Mouse (Mus musculus): ENCODE data around the gene Sema6b. TPM values are rescaled to one million over a fixed set of nuclear protein-coding genes. Genes with fewer than 3 reads are reported as not detected.

The Sema6b gene
- polyA plus RNA-seq, 1 experiment from 2014 or later = 5.4 TPM

- no peaks in the 10 kb centered on the region for H3K9me3 ChIP-seq
- peak overlapping the region; percentile 76 for H3K4me2 ChIP-seq
- peak overlapping the region; percentile 71 for H3K9ac ChIP-seq
- peak overlapping the region; percentile 92 for H3K27ac ChIP-seq
- peak; percentile 14 for ATAC-seq (ENCODE audit: low FRiP score)
- 9% methylated on average over 21 of the region's 22 CpGs for WGBS
- H3K4me1 ChIP-seq = peaks cover 22% of the 10 kb centered on the region
- peaks cover 38% of the 10 kb centered on the region for H3K36me3 ChIP-seq (replicated peaks)
- peak overlapping the region; percentile 62 for H3K4me3 ChIP-seq (replicated peaks)
- no peaks in the 10 kb centered on the region for H3K27me3 ChIP-seq
These were observed 65.9 kb downstream of the Sema6b start for GRCm38 (mm10) chr17:56074097-56074826.

Small RNAs within 50 kb of the gene (microRNA-seq; reads per million reads assigned to microRNA genes)
- not detected for gene Gm44397

Other genes starting within 250 kb of the Sema6b start
- gene Zfp959, start 248.2 kb downstream of the Sema6b start, polyA plus RNA-seq (2016; fragmentation: Nextera tagmentation; extraction: Ambion mirVana) = 13.2 and 13.5 TPM in 2 replicates
- gene Zfp119b, start 190.8 kb downstream of the Sema6b start, polyA plus RNA-seq (2016; fragmentation: Nextera tagmentation; extraction: Ambion mirVana) = 4.8 and 5.6 TPM in 2 replicates
- 2.3 TPM in 2 replicates for gene Ebi3, start 187.7 kb downstream of the Sema6b start, polyA plus RNA-seq (2016; fragmentation: Nextera tagmentation; extraction: Ambion mirVana)
- 28.0 and 29.1 TPM in 2 replicates for gene Yju2, start 181.2 kb downstream of the Sema6b start, polyA plus RNA-seq (2016; fragmentation: Nextera tagmentation; extraction: Ambion mirVana)
- gene Shd, start 169.9 kb downstream of the Sema6b start, polyA plus RNA-seq (2016; fragmentation: Nextera tagmentation; extraction: Ambion mirVana) = 81.1 and 94.0 TPM in 2 replicates
- 79.7 and 82.4 TPM in 2 replicates for gene Fsd1, start 153.8 kb downstream of the Sema6b start, polyA plus RNA-seq (2016; fragmentation: Nextera tagmentation; extraction: Ambion mirVana)
- gene Stap2, start 134.8 kb downstream of the Sema6b start, polyA plus RNA-seq (2016; fragmentation: Nextera tagmentation; extraction: Ambion mirVana) = 4.2 and 4.6 TPM in 2 replicates
- 184 and 186 TPM in 2 replicates for gene Mpnd, start 134.6 kb downstream of the Sema6b start, polyA plus RNA-seq (2016; fragmentation: Nextera tagmentation; extraction: Ambion mirVana)
- gene Sh3gl1, start 103.7 kb downstream of the Sema6b start, polyA plus RNA-seq (2016; fragmentation: Nextera tagmentation; extraction: Ambion mirVana) = 130 and 135 TPM in 2 replicates
- gene Chaf1a, start 99.9 kb downstream of the Sema6b start, polyA plus RNA-seq (2016; fragmentation: Nextera tagmentation; extraction: Ambion mirVana) = 39.1 and 43.4 TPM in 2 replicates
- gene Ubxn6, start 65.3 kb downstream of the Sema6b start, polyA plus RNA-seq (2016; fragmentation: Nextera tagmentation; extraction: Ambion mirVana) = 49.7 and 50.8 TPM in 2 replicates
- 183 and 188 TPM in 2 replicates for gene Hdgfl2, start 60.7 kb downstream of the Sema6b start, polyA plus RNA-seq (2016; fragmentation: Nextera tagmentation; extraction: Ambion mirVana)
- 0.06 and 0.18 TPM in 2 replicates for gene Plin4, start 30.5 kb downstream of the Sema6b start, polyA plus RNA-seq (2016; fragmentation: Nextera tagmentation; extraction: Ambion mirVana)
- 0.22 TPM in 1 of 2 replicates, not detected in the other for gene Plin5, start 22.7 kb downstream of the Sema6b start, polyA plus RNA-seq (2016; fragmentation: Nextera tagmentation; extraction: Ambion mirVana)
- gene Lrg1, start 18.3 kb downstream of the Sema6b start, polyA plus RNA-seq (2016; fragmentation: Nextera tagmentation; extraction: Ambion mirVana) = 0.18 and 0.27 TPM in 2 replicates
- 7.5 TPM in 2 replicates for gene Tnfaip8l1, start 22.1 kb upstream of the Sema6b start, polyA plus RNA-seq (2016; fragmentation: Nextera tagmentation; extraction: Ambion mirVana)
- 54.5 and 57.3 TPM in 2 replicates for gene Mydgf, start 43.6 kb upstream of the Sema6b start, polyA plus RNA-seq (2016; fragmentation: Nextera tagmentation; extraction: Ambion mirVana)
- 43.4 and 48.6 TPM in 2 replicates for gene Dpp9, start 78.6 kb upstream of the Sema6b start, polyA plus RNA-seq (2016; fragmentation: Nextera tagmentation; extraction: Ambion mirVana)
- gene Fem1a, start 116.5 kb upstream of the Sema6b start, polyA plus RNA-seq (2016; fragmentation: Nextera tagmentation; extraction: Ambion mirVana) = 18.2 and 20.3 TPM in 2 replicates
- gene Ticam1, start 136.4 kb upstream of the Sema6b start, polyA plus RNA-seq (2016; fragmentation: Nextera tagmentation; extraction: Ambion mirVana) = 1.5 and 1.7 TPM in 2 replicates
- 28.6 and 28.8 TPM in 2 replicates for gene Plin3, start 152.5 kb upstream of the Sema6b start, polyA plus RNA-seq (2016; fragmentation: Nextera tagmentation; extraction: Ambion mirVana)
- not detected in 2 replicates for gene Arrdc5, start 159.9 kb upstream of the Sema6b start, polyA plus RNA-seq (2016; fragmentation: Nextera tagmentation; extraction: Ambion mirVana)
- gene Uhrf1, start 163.0 kb upstream of the Sema6b start, polyA plus RNA-seq (2016; fragmentation: Nextera tagmentation; extraction: Ambion mirVana) = 187 and 198 TPM in 2 replicates
- 61.6 and 63.4 TPM in 2 replicates for gene Kdm4b, start 185.7 kb upstream of the Sema6b start, polyA plus RNA-seq (2016; fragmentation: Nextera tagmentation; extraction: Ambion mirVana)

Data from forebrain, embryonic 12.5 days (tissue).